Mouse (Mus musculus): ENCODE measurements around the gene Jam3. TPM values are rescaled to one million over a fixed set of nuclear protein-coding genes. Genes with fewer than 3 reads are reported as not detected.

Jam3 gene
- polyA plus RNA-seq, 1 experiment = 2.5 TPM

- no peak for TF ChIP-seq POLR2A (IDR thresholded peaks at IDR 0.05; ENCODE audit: control insufficient read depth, extremely low read depth, insufficient read depth, low read length, poor library complexity)
- TF ChIP-seq CTCF (IDR thresholded peaks at IDR 0.05; ENCODE audit: borderline replicate concordance, control insufficient read depth, extremely low read depth, insufficient read depth, low read length, poor library complexity) = no peak
- H3K27ac ChIP-seq (ENCODE audit: control insufficient read depth, insufficient read depth, low read length) = no peak overlapping the region
- 86% methylated on average over 4 of the region's 4 CpGs for WGBS
Observed at GRCm38 (mm10) chr9:27144271-27144840, 10.9 kb downstream of the Jam3 start.

GRCm38 (mm10) chr9:27140432-27141065, 14.7 kb downstream of the Jam3 start:
- Histone ChIP-seq H3K27me3 (ENCODE audit: control insufficient read depth, insufficient read depth, low read length) (no peaks in the 10 kb centered on the region), H3K27ac (ENCODE audit: control insufficient read depth, insufficient read depth, low read length) (no peak overlapping the region), H3K4me3 (ENCODE audit: control insufficient read depth, insufficient read depth, low read length) (no peak overlapping the region), H3K4me1 (replicated peaks; ENCODE audit: control insufficient read depth, insufficient read depth, low read length) (no peaks in the 10 kb centered on the region), H3K36me3 (ENCODE audit: control insufficient read depth, insufficient read depth, low read length) (no peaks in the 10 kb centered on the region)
- no peak for DNase-seq
- TF ChIP-seq CTCF (IDR thresholded peaks at IDR 0.05; ENCODE audit: borderline replicate concordance, control insufficient read depth, extremely low read depth, insufficient read depth, low read length, poor library complexity) (no peak), POLR2A (IDR thresholded peaks at IDR 0.05; ENCODE audit: control insufficient read depth, extremely low read depth, insufficient read depth, low read length, poor library complexity) (no peak)
- 96% methylated on average over 10 of the region's 10 CpGs for WGBS

More at GRCm38 (mm10) chr9:27144271-27144840, 10.9 kb downstream of the Jam3 start:
- no peaks in the 10 kb centered on the region for H3K36me3 ChIP-seq (ENCODE audit: control insufficient read depth, insufficient read depth, low read length)
- no peak for DNase-seq
- H3K4me3 ChIP-seq (ENCODE audit: control insufficient read depth, insufficient read depth, low read length) = no peak overlapping the region
- H3K4me1 ChIP-seq (replicated peaks; ENCODE audit: control insufficient read depth, insufficient read depth, low read length) = no peaks in the 10 kb centered on the region
- no peaks in the 10 kb centered on the region for H3K27me3 ChIP-seq (ENCODE audit: control insufficient read depth, insufficient read depth, low read length)

GRCm38 (mm10) chr9:27136651-27137050, 18.6 kb downstream of the Jam3 start:
- WGBS = 96% methylated on average over 8 of the region's 8 CpGs

GRCm38 (mm10) chr9:27135372-27135771, 19.8 kb downstream of the Jam3 start:
- Histone ChIP-seq H3K36me3 (ENCODE audit: control insufficient read depth, insufficient read depth, low read length) (no peaks in the 10 kb centered on the region), H3K27ac (ENCODE audit: control insufficient read depth, insufficient read depth, low read length) (no peak overlapping the region), H3K27me3 (ENCODE audit: control insufficient read depth, insufficient read depth, low read length) (no peaks in the 10 kb centered on the region), H3K4me3 (ENCODE audit: control insufficient read depth, insufficient read depth, low read length) (no peak overlapping the region), H3K4me1 (replicated peaks; ENCODE audit: control insufficient read depth, insufficient read depth, low read length) (no peaks in the 10 kb centered on the region)
- WGBS = 94% methylated on average over 7 of the region's 7 CpGs
- DNase-seq = no peak
- TF ChIP-seq POLR2A (IDR thresholded peaks at IDR 0.05; ENCODE audit: control insufficient read depth, extremely low read depth, insufficient read depth, low read length, poor library complexity) (no peak), CTCF (IDR thresholded peaks at IDR 0.05; ENCODE audit: borderline replicate concordance, control insufficient read depth, extremely low read depth, insufficient read depth, low read length, poor library complexity) (no peak)

More at GRCm38 (mm10) chr9:27136651-27137050, 18.6 kb downstream of the Jam3 start:
- no peaks in the 10 kb centered on the region for H3K4me1 ChIP-seq (replicated peaks; ENCODE audit: control insufficient read depth, insufficient read depth, low read length)
- no peak overlapping the region for H3K27ac ChIP-seq (ENCODE audit: control insufficient read depth, insufficient read depth, low read length)
- TF ChIP-seq POLR2A (IDR thresholded peaks at IDR 0.05; ENCODE audit: control insufficient read depth, extremely low read depth, insufficient read depth, low read length, poor library complexity) (no peak), CTCF (IDR thresholded peaks at IDR 0.05; ENCODE audit: borderline replicate concordance, control insufficient read depth, extremely low read depth, insufficient read depth, low read length, poor library complexity) (no peak)
- H3K4me3 ChIP-seq (ENCODE audit: control insufficient read depth, insufficient read depth, low read length) = no peak overlapping the region
- no peaks in the 10 kb centered on the region for H3K36me3 ChIP-seq (ENCODE audit: control insufficient read depth, insufficient read depth, low read length)
- no peak for DNase-seq
- no peaks in the 10 kb centered on the region for H3K27me3 ChIP-seq (ENCODE audit: control insufficient read depth, insufficient read depth, low read length)

- Histone ChIP-seq H3K27ac (ENCODE audit: control insufficient read depth, insufficient read depth, low read length) (no peak overlapping the region), H3K36me3 (ENCODE audit: control insufficient read depth, insufficient read depth, low read length) (no peaks in the 10 kb centered on the region), H3K4me1 (replicated peaks; ENCODE audit: control insufficient read depth, insufficient read depth, low read length) (no peaks in the 10 kb centered on the region), H3K4me3 (ENCODE audit: control insufficient read depth, insufficient read depth, low read length) (no peak overlapping the region), H3K27me3 (ENCODE audit: control insufficient read depth, insufficient read depth, low read length) (no peaks in the 10 kb centered on the region)
- WGBS = 62% methylated on average over 1 of the region's 1 CpGs
- peak; percentile 5 for DNase-seq
- TF ChIP-seq CTCF (IDR thresholded peaks at IDR 0.05; ENCODE audit: borderline replicate concordance, control insufficient read depth, extremely low read depth, insufficient read depth, low read length, poor library complexity) = no peak
- TF ChIP-seq POLR2A (IDR thresholded peaks at IDR 0.05; ENCODE audit: control insufficient read depth, extremely low read depth, insufficient read depth, low read length, poor library complexity) = no peak
Observed at GRCm38 (mm10) chr9:27134410-27134809, 20.8 kb downstream of the Jam3 start.

GRCm38 (mm10) chr9:27128629-27129028, 26.6 kb downstream of the Jam3 start:
- Histone ChIP-seq H3K4me1 (replicated peaks; ENCODE audit: control insufficient read depth, insufficient read depth, low read length) (no peaks in the 10 kb centered on the region), H3K36me3 (ENCODE audit: control insufficient read depth, insufficient read depth, low read length) (no peaks in the 10 kb centered on the region), H3K4me3 (ENCODE audit: control insufficient read depth, insufficient read depth, low read length) (no peak overlapping the region), H3K27me3 (ENCODE audit: control insufficient read depth, insufficient read depth, low read length) (no peaks in the 10 kb centered on the region), H3K27ac (ENCODE audit: control insufficient read depth, insufficient read depth, low read length) (no peak overlapping the region)
- no peak for TF ChIP-seq POLR2A (IDR thresholded peaks at IDR 0.05; ENCODE audit: control insufficient read depth, extremely low read depth, insufficient read depth, low read length, poor library complexity)
- no peak for TF ChIP-seq CTCF (IDR thresholded peaks at IDR 0.05; ENCODE audit: borderline replicate concordance, control insufficient read depth, extremely low read depth, insufficient read depth, low read length, poor library complexity)
- DNase-seq = no peak
- WGBS = 72% methylated on average over 4 of the region's 4 CpGs
